Mouse (Mus musculus) stomach, postnatal 0 days (tissue): Measurements from ENCODE around the gene Gnptab. TPM values are rescaled to one million over a fixed set of nuclear protein-coding genes. Genes with fewer than 3 reads are reported as not detected.
"Not testable (repeated sequence)": the region's sequence is repeated elsewhere in the genome, so short reads cannot be mapped to it uniquely, and the experiment has no call there.

Experiments
- ATAC-seq: fragments of 200-750 bp; cut with Nextera tagmentation; 2 replicates; pipeline ENCODE4 v1.8.0; 2017; ENCODE audit not compliant: low FRiP score, low TSS enrichment
- DNase-seq: peaks from one replicate; pipeline ENCODE4 v3.0.0-alpha.2; 2016; ENCODE audit warnings: low spot score
- H3K27ac ChIP-seq: fragments of 300-500 bp; sonication (generic); replicated peaks from 2 replicates; pipeline ENCODE4 v1.5.1; 2014; ENCODE audit warnings: mild to moderate bottlenecking, control low read depth
- H3K27me3 ChIP-seq: fragments of 300-500 bp; sonication (generic); 2 replicates; pipeline ENCODE4 v1.6.1; 2014; ENCODE audit warnings: low read length; ENCODE audit not compliant: control insufficient read depth, insufficient read depth
- H3K36me3 ChIP-seq: fragments of 300-500 bp; sonication (generic); 2 replicates; pipeline ENCODE4 v1.6.1; 2014; ENCODE audit warnings: low read length, mixed read lengths; ENCODE audit not compliant: control insufficient read depth, insufficient read depth
- H3K4me1 ChIP-seq: fragments of 300-500 bp; sonication (generic); replicated peaks from 2 replicates; pipeline ENCODE4 v1.6.1; 2014; ENCODE audit warnings: antibody characterized with exemption; ENCODE audit not compliant: control insufficient read depth, insufficient read depth
- H3K4me2 ChIP-seq: fragments of 300-500 bp; sonication (generic); replicated peaks from 2 replicates; pipeline ENCODE4 v1.6.1; 2014; ENCODE audit warnings: low read depth, mild to moderate bottlenecking, control low read depth, moderate library complexity
- H3K4me3 ChIP-seq: fragments of 300-500 bp; sonication (generic); 2 replicates; pipeline ENCODE4 v1.5.1; 2014; ENCODE audit warnings: low read depth, low read length, control low read depth
- H3K9ac ChIP-seq: fragments of 300-500 bp; sonication (generic); 2 replicates; pipeline ENCODE4 v1.6.1; 2014; ENCODE audit warnings: mild to moderate bottlenecking, low read length, control low read depth, mixed read lengths
- H3K9me3 ChIP-seq: fragments of 300-500 bp; sonication (generic); 2 replicates; pipeline ENCODE4 v1.6.1; 2016; ENCODE audit warnings: low read length; ENCODE audit not compliant: control insufficient read depth
- CTCF ChIP-seq: IDR thresholded peaks from 2 replicates; pipeline ENCODE4 v1.5.1; 2016; ENCODE audit warnings: antibody characterized with exemption, low read depth, mild to moderate bottlenecking, moderate library complexity
- EP300 ChIP-seq: optimal IDR thresholded peaks from 2 replicates; pipeline ENCODE3; 2016; ENCODE audit warnings: antibody characterized with exemption
- WGBS: fragments of 180-500 bp; shearing (Covaris S2); extraction: QIAGEN DNeasy Blood & Tissue Kit; methylation state at CpG from one replicate; pipeline ENCODE4 v1.1.7; 2014; 5-methylcytosine and 5-hydroxymethylcytosine counted together
- polyA plus RNA-seq: library from polyadenylated mRNA; unstranded; fragments of >200 nt; fragmentation: Nextera tagmentation; extraction: Ambion mirVana; gene quantifications from 2 replicates; pipeline ENCODE4 v1.2.1, GENCODE M21; 2015

The Gnptab gene
- polyA plus RNA-seq, 1 experiment from 2014 or later = 4.4 TPM

GRCm38 (mm10) chr10:88457816-88458215, 78.9 kb downstream of the Gnptab start:
- no peaks in the 10 kb centered on the region for H3K4me1 ChIP-seq
- no peak overlapping the region for H3K27ac ChIP-seq
- no peaks in the 10 kb centered on the region for H3K36me3 ChIP-seq
- no peak overlapping the region for H3K4me3 ChIP-seq
- no peaks in the 10 kb centered on the region for H3K27me3 ChIP-seq
- H3K9ac ChIP-seq = no peak overlapping the region
- no peak overlapping the region for H3K4me2 ChIP-seq
- no peak for DNase-seq
- WGBS = 35% methylated on average over 6 of the region's 6 CpGs
- no peaks in the 10 kb centered on the region for H3K9me3 ChIP-seq
- ATAC-seq = no peak
- no peak for TF ChIP-seq CTCF
- TF ChIP-seq EP300 = no peak

GRCm38 (mm10) chr10:88459502-88459992, 80.6 kb downstream of the Gnptab start, which contains the start of gene Sycp3:
Sycp3 (plus strand) TSS chr10:88459569.
- Histone ChIP-seq H3K27me3 (no peaks in the 10 kb centered on the region), H3K4me1 (no peaks in the 10 kb centered on the region), H3K9ac (no peak within 1 kb of the TSS), H3K36me3 (no peaks in the 10 kb centered on the region), H3K9me3 (no peaks in the 10 kb centered on the region), H3K27ac (no peak within 1 kb of the TSS), H3K4me3 (no peak within 1 kb of the TSS), H3K4me2 (no peak within 1 kb of the TSS)
- ATAC-seq (peak; percentile 40; the same call in 1 of the 2 replicates), DNase-seq (no peak)
- WGBS = 84% methylated on average over 33 of the region's 33 CpGs
- no peak for TF ChIP-seq EP300
- no peak for TF ChIP-seq CTCF

GRCm38 (mm10) chr10:88460122-88460820, 81.3 kb downstream of the Gnptab start:
- H3K4me2 ChIP-seq = no peak overlapping the region
- no peaks in the 10 kb centered on the region for H3K36me3 ChIP-seq
- H3K9me3 ChIP-seq = no peaks in the 10 kb centered on the region
- H3K4me3 ChIP-seq = no peak overlapping the region
- DNase-seq (no peak), ATAC-seq (no peak)
- TF ChIP-seq CTCF = no peak
- no peaks in the 10 kb centered on the region for H3K4me1 ChIP-seq
- H3K27me3 ChIP-seq = no peaks in the 10 kb centered on the region
- H3K27ac ChIP-seq = no peak overlapping the region
- WGBS = 73% methylated on average over 18 of the region's 18 CpGs
- no peak overlapping the region for H3K9ac ChIP-seq

GRCm38 (mm10) chr10:88482866-88483265, 103.9 kb downstream of the Gnptab start:
- WGBS = 90% methylated on average over 10 of the region's 10 CpGs
- ATAC-seq = not testable (repeated sequence)

GRCm38 (mm10) chr10:88488629-88489028, 109.7 kb downstream of the Gnptab start:
- Histone ChIP-seq H3K27me3 (no peaks in the 10 kb centered on the region), H3K9ac (no peak overlapping the region), H3K9me3 (no peaks in the 10 kb centered on the region), H3K4me1 (no peaks in the 10 kb centered on the region), H3K4me3 (no peak overlapping the region), H3K4me2 (no peak overlapping the region), H3K36me3 (peaks cover 3% of the 10 kb centered on the region; the same call in 1 of the 2 replicates), H3K27ac (no peak overlapping the region)
- TF ChIP-seq EP300 (no peak), CTCF (no peak)
- WGBS = 90% methylated on average over 5 of the region's 5 CpGs
- no peak for DNase-seq
- ATAC-seq = no peak

More at GRCm38 (mm10) chr10:88482866-88483265, 103.9 kb downstream of the Gnptab start:
- not testable (repeated sequence) for H3K9ac ChIP-seq, DNase-seq, H3K36me3 ChIP-seq, H3K4me3 ChIP-seq, H3K4me1 ChIP-seq, H3K4me2 ChIP-seq, H3K9me3 ChIP-seq, H3K27me3 ChIP-seq, H3K27ac ChIP-seq

GRCm38 (mm10) chr10:88491632-88492031, 112.7 kb downstream of the Gnptab start:
- no peak overlapping the region for H3K9ac ChIP-seq
- H3K27ac ChIP-seq = no peak overlapping the region
- no peaks in the 10 kb centered on the region for H3K9me3 ChIP-seq
- H3K36me3 ChIP-seq = no peaks in the 10 kb centered on the region
- H3K4me3 ChIP-seq = no peak overlapping the region
- DNase-seq = peak; percentile 48
- H3K27me3 ChIP-seq = no peaks in the 10 kb centered on the region
- ATAC-seq = peak; percentile 64; the same call in 1 of the 2 replicates
- no peak overlapping the region for H3K4me2 ChIP-seq
- WGBS = 60% methylated on average over 7 of the region's 7 CpGs
- no peaks in the 10 kb centered on the region for H3K4me1 ChIP-seq
- TF ChIP-seq EP300 = no peak
- peak; percentile 38 for TF ChIP-seq CTCF
